Mouse (Mus musculus) kidney, adult 2 months (tissue): ENCODE data around the gene 1700011L22Rik. TPM values are rescaled to one million over a fixed set of nuclear protein-coding genes. Genes with fewer than 3 reads are reported as not detected.
A peak's percentile ranks its signal among the peaks of the same experiment; 100 is the strongest.

ENCODE experiments used
- DNase-seq: peaks from one replicate; pipeline ENCODE4 v3.0.0; 2021
- H3K27ac ChIP-seq: fragments of 200-500 bp; 2 replicates; pipeline ENCODE4 v1.5.1; 2012; ENCODE audit warnings: low read depth, low read length, control low read depth, inconsistent platforms; ENCODE audit not compliant: insufficient read depth
- H3K27me3 ChIP-seq: fragments of 200-500 bp; replicated peaks from 2 replicates; pipeline ENCODE4 v1.6.1; 2012; ENCODE audit warnings: mild to moderate bottlenecking, moderate library complexity, low read length, inconsistent platforms; ENCODE audit not compliant: control insufficient read depth, insufficient read depth
- H3K36me3 ChIP-seq: fragments of 200-500 bp; 2 replicates; pipeline ENCODE4 v1.6.1; 2012; ENCODE audit warnings: mild to moderate bottlenecking, moderate library complexity, low read length, inconsistent platforms; ENCODE audit not compliant: control insufficient read depth, insufficient read depth
- H3K4me1 ChIP-seq: fragments of 200-500 bp; 2 replicates; pipeline ENCODE4 v1.6.1; 2011; ENCODE audit warnings: low read length; ENCODE audit not compliant: control insufficient read depth, insufficient read depth
- H3K4me3 ChIP-seq: fragments of 200-500 bp; 2 replicates; pipeline ENCODE4 v1.5.1; 2011; ENCODE audit warnings: mild to moderate bottlenecking, low read depth, low read length, control low read depth; ENCODE audit not compliant: insufficient read depth
- CTCF ChIP-seq: fragments of 200-500 bp; conservative IDR thresholded peaks from 2 replicates; pipeline ENCODE4 v1.5.1; 2011; ENCODE audit warnings: low read depth, mild to moderate bottlenecking, control low read depth, low read length, moderate library complexity, mixed read lengths; ENCODE audit not compliant: insufficient read depth, insufficient read length
- POLR2A ChIP-seq: fragments of 200-500 bp; IDR thresholded peaks from one replicate; pipeline ENCODE4 v1.6.1; 2011; ENCODE audit warnings: low read depth, low read length, control low read depth
- WGBS: fragments of 180-500 bp; shearing (Covaris S2); methylation state at CpG from one replicate; pipeline ENCODE4 v1.1.7; 2018; 5-methylcytosine and 5-hydroxymethylcytosine counted together
- polyA plus RNA-seq: library from polyadenylated mRNA; depleted of rRNA; stranded (reverse); fragments of >200 nt; gene quantifications from 2 replicates; pipeline ENCODE4 v1.2.3, GENCODE M21; 2012; rRNA removed

1700011L22Rik gene
- polyA plus RNA-seq, result 0.18 TPM in 1 of 2 replicates, not detected in the other

DNA sequence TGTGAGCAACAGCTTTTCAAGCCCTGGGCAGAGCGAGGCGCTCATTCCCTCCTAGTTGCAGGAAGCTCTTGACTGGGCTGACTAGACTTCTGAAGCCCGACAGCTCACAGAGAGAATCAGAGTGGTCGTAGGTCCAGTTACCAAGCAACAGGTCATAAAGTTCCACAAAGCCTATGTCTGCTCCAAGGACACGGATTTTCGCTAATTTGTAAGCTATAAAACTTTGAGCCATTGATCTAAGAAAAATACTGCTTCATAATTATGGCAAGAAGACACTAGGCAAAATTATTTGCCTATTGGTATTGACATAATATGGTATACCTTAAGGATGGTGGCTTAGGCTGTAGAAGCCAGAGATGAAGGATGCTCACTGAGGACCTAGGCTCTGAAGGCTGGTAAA lies at the start of gene 1700011L22Rik:
TSS of gene 1700011L22Rik (minus strand) at position 101 of the 400 bp plus-strand sequence.
- no peak for TF ChIP-seq CTCF
- no peak for TF ChIP-seq POLR2A
- Histone ChIP-seq H3K4me1 (no peaks in the 10 kb centered on the region), H3K27me3 (no peaks in the 10 kb centered on the region), H3K4me3 (no peak within 1 kb of the TSS), H3K27ac (no peak within 1 kb of the TSS), H3K36me3 (no peaks in the 10 kb centered on the region)
- WGBS, result 80% methylated on average over 6 of the region's 6 CpGs
- DNase-seq, result no peak

DNA sequence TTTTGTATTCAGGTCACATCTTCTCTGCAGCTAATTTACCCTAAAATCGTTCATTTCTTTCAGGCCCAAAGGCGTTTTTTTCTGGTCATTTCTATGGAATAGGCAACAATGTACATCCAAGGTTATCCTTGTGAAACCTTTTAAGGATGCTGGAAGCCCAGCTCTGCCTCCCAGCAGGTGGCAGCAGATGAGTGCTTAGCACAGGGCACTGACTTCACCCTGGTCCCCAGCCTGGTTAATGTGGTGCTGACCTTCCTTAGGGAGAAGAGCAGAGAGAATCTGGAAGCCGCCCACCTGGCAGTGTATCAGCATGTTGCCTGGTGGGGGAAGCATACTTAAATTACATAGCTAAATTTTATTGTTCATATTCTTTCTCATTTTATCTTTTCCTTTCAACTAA lies 49.4 kb upstream of the 1700011L22Rik start:
- H3K27me3 ChIP-seq, result no peaks in the 10 kb centered on the region
- no peaks in the 10 kb centered on the region for H3K36me3 ChIP-seq
- peaks cover 7% of the 10 kb centered on the region; the same call in 1 of the 2 replicates for H3K4me1 ChIP-seq
- no peak overlapping the region for H3K4me3 ChIP-seq
- peak; percentile 80 for DNase-seq
- 24% methylated on average over 3 of the region's 3 CpGs for WGBS
- no peak for TF ChIP-seq POLR2A
- peak; percentile 97 for TF ChIP-seq CTCF
- H3K27ac ChIP-seq, result no peak overlapping the region

DNA sequence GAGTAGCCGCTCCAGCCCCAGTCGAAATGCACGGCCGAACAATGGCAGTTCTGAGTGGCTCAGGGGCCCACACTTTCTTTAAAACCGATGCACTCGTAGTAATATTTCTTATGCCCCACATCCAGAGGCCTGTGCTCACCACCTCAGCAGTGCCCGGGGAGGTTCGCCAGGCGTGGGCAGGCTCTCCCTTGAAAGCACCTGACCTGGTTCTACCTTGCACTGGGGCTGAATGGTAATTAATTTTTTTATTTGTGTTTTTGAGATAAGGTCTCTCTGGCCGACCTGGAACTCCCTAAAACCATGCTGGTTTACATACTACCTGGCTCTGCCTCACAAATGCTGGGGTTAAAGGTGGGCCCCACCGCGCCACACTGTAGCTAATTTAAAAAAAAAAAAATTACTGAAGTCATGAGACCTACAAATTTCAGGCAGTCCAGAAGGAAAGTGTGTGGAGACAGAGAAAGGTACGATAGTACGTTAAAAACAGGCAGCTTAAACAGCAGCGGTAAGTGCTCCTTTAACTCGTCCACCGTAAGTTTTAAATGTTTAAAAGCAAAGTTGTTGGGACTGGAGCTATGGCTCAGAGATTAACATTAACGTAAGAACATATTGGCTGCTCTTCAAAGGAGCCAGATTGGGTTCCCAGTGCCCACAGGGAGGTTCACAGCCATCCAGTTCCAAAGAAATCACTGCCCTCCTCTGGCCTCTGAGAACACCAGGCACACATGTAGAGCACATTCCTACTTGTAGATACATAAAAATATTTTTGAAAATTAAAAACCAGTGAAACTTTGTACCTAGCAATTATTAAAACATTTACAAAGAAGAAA lies 47.1 kb upstream of the 1700011L22Rik start:
- DNase-seq, result peak; percentile 25
- peak overlapping the region; percentile 81 for H3K27ac ChIP-seq

DNA sequence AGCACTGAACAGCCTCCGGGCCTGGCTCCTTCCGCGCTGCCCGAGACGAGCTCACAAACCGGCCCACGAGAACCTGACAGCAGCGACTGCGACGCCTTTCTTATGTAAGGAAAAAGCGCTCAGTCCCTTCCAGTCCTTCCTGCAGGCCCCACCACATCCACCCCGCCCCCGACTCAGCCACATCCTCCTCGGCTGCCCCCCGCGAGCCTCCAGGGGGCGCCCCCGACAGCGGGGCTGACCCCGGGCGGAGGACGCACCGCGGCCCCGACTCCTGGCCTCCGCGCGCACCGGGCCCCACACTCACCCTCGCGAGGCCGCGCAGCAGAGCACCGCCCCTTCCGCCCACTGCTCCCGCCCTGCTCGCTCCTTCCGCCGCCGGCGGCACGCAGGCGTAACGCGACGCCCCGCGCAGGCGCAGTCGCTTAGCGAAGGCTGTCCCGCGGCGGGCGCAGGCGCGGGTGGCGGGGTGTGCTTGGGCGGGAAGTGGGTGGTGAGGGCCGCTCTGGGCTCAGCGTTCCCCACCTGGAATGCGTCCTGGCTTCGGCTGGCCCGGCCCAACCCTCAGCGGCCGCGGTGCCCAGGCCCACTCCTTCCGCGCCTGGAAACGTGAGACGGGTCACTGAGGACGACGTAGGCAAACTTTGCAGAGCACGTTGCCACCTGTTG lies 46.4 kb upstream of the 1700011L22Rik start, which contains the start of gene Mmaa:
TSS of gene Mmaa (minus strand) at position 328 of the 666 bp plus-strand sequence.
- WGBS, result under 1% methylated on average over 73 of the region's 74 CpGs
- Histone ChIP-seq H3K27me3 (no peaks in the 10 kb centered on the region), H3K36me3 (no peaks in the 10 kb centered on the region), H3K27ac (peak within 1 kb of the TSS; percentile 89), H3K4me1 (peaks cover 7% of the 10 kb centered on the region; the same call in 1 of the 2 replicates), H3K4me3 (peak within 1 kb of the TSS; percentile 72)
- peak; percentile 38 for TF ChIP-seq CTCF
- peak; percentile 34 for TF ChIP-seq POLR2A
- DNase-seq, result peak; percentile 98

More for the DNA sequence above, 47.1 kb upstream of the 1700011L22Rik start:
- no peak for TF ChIP-seq POLR2A
- 0 out of 2 replicates have a peak, but pooled peaks have one; percentile 8 for TF ChIP-seq CTCF
- WGBS, result 11% methylated on average over 18 of the region's 18 CpGs
- Histone ChIP-seq H3K4me3 (peak overlapping the region; percentile 69), H3K4me1 (peaks cover 7% of the 10 kb centered on the region; the same call in 1 of the 2 replicates), H3K36me3 (no peaks in the 10 kb centered on the region), H3K27me3 (no peaks in the 10 kb centered on the region)

DNA sequence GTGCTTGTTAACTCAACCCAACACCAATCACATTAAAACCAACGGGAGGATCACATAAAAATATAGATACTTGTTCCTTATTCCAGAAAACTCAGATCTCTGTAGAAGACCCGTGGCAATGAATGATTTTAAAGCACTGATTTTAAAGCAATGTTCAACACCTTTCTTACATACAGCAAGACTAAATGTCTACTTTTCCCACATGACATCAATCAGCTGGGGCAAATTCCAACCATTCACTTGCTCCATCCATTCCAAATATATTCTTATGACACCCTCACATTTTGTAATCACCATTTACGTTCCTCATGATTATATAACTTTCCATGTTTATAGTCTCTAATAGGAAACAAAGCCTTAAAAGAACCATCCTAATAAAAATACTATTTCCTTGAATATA lies 45.5 kb upstream of the 1700011L22Rik start:
- no peaks in the 10 kb centered on the region for H3K36me3 ChIP-seq
- H3K4me1 ChIP-seq, result peaks cover 7% of the 10 kb centered on the region; the same call in 1 of the 2 replicates
- peak overlapping the region; percentile 72; the same call in 1 of the 2 replicates for H3K4me3 ChIP-seq
- WGBS, result 33% methylated on average over 3 of the region's 3 CpGs
- H3K27me3 ChIP-seq, result no peaks in the 10 kb centered on the region
- TF ChIP-seq CTCF, result no peak
- TF ChIP-seq POLR2A, result no peak
- DNase-seq, result no peak
- H3K27ac ChIP-seq, result no peak overlapping the region

DNA sequence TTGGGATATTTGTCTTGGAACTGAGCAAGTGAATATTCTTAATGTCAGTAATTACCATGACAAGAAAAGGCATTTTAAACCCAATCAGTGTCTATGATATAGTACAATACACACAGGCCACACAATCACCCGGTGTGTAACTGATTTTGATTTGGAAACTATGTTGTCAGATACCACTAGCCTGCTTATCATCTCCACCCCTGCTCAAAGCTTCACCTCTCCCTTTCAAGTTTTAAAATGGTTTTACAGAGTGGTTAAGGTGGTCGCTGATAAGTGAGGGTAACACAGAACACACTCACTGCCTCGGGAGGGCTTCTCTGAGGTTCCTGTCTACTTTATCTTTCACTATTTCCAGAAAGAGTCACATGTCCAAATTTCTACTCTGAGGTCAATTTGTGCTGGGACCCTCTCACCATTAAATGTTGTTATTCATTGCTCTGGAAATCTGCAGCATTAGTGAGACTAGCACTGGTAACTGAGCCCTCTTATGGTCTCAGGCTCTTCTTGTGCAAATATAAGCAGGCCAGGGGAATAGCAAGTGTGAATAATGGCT lies 44.4 kb upstream of the 1700011L22Rik start:
- H3K36me3 ChIP-seq, result no peaks in the 10 kb centered on the region
- peaks cover 10% of the 10 kb centered on the region; the same call in 1 of the 2 replicates for H3K4me1 ChIP-seq
- no peak for DNase-seq
- no peak overlapping the region for H3K4me3 ChIP-seq
- H3K27ac ChIP-seq, result no peak overlapping the region
- H3K27me3 ChIP-seq, result no peaks in the 10 kb centered on the region
- TF ChIP-seq POLR2A (no peak), CTCF (no peak)
- 82% methylated on average over 3 of the region's 3 CpGs for WGBS
